Mouse (Mus musculus) forebrain, embryonic 16.5 days (tissue): ENCODE results near the gene Bcl2l1. TPM values are rescaled to one million over a fixed set of nuclear protein-coding genes. Genes with fewer than 3 reads are reported as not detected.

Source experiments
- microRNA-seq: library from miRNA; unstranded; fragments of <30 nt; microRNA quantifications from one replicate; pipeline ENCODE4, GENCODE M21; 2017
- polyA plus RNA-seq: library from polyadenylated mRNA; unstranded; fragments of >200 nt; fragmentation: Nextera tagmentation; extraction: Ambion mirVana; gene quantifications from 2 replicates; pipeline ENCODE4 v1.2.1, GENCODE M21; 2015

Bcl2l1 gene
- polyA plus RNA-seq, 1 experiment from 2014 or later: 188 TPM

Small RNA genes within 50 kb of the gene (microRNA-seq; reads per million reads assigned to microRNA genes)
- gene Gm23802 (not detected), gene Mir5622 (1.0 reads per million)

Other genes with a start within 250 kb of the Bcl2l1 start
- gene Defb45, start 232.3 kb downstream of the Bcl2l1 start, polyA plus RNA-seq: not detected in 2 replicates
- gene Defb36, start 227.4 kb downstream of the Bcl2l1 start, polyA plus RNA-seq: not detected in 2 replicates
- not detected in 2 replicates for gene Defb25, start 208.7 kb downstream of the Bcl2l1 start, polyA plus RNA-seq
- 0.32 and 0.67 TPM in 2 replicates for gene Rem1, start 204.8 kb downstream of the Bcl2l1 start, polyA plus RNA-seq
- 173 and 174 TPM in 2 replicates for gene H13, start 162.3 kb downstream of the Bcl2l1 start, polyA plus RNA-seq
- gene Mcts2, start 144.7 kb downstream of the Bcl2l1 start, polyA plus RNA-seq: 29.3 and 32.8 TPM in 2 replicates
- 22.3 and 26.0 TPM in 2 replicates for gene Id1, start 95.5 kb downstream of the Bcl2l1 start, polyA plus RNA-seq
- 4.7 and 6.0 TPM in 2 replicates for gene Cox4i2, start 77.6 kb downstream of the Bcl2l1 start, polyA plus RNA-seq
- gene Tpx2, start 16.2 kb upstream of the Bcl2l1 start, polyA plus RNA-seq: 40.0 and 49.6 TPM in 2 replicates
- gene Mylk2, start 79.6 kb upstream of the Bcl2l1 start, polyA plus RNA-seq: not detected in 2 replicates
- gene Foxs1, start 101.5 kb upstream of the Bcl2l1 start, polyA plus RNA-seq: 3.6 and 3.7 TPM in 2 replicates
- 6.0 and 8.6 TPM in 2 replicates for gene Dusp15, start 120.0 kb upstream of the Bcl2l1 start, polyA plus RNA-seq
- gene Ttll9, start 130.8 kb upstream of the Bcl2l1 start, polyA plus RNA-seq: 2.1 and 3.5 TPM in 2 replicates
- gene Pdrg1, start 183.7 kb upstream of the Bcl2l1 start, polyA plus RNA-seq: 187 and 204 TPM in 2 replicates
- gene Xkr7, start 200.1 kb upstream of the Bcl2l1 start, polyA plus RNA-seq: 1.6 and 2.0 TPM in 2 replicates
- gene Ccm2l, start 234.2 kb upstream of the Bcl2l1 start, polyA plus RNA-seq: 0.85 and 0.94 TPM in 2 replicates